Mouse (Mus musculus) hindbrain, embryonic 13.5 days (tissue): ENCODE data around the gene H2-M5. TPM values are rescaled to one million over a fixed set of nuclear protein-coding genes. Genes with fewer than 3 reads are reported as not detected.
A peak's percentile ranks its signal among the peaks of the same experiment; 100 is the strongest.

Experiments used
- ATAC-seq: fragments of 200-750 bp; cut with Nextera tagmentation; 2 replicates; pipeline ENCODE4 v1.8.0; 2017; ENCODE audit warnings: moderate TSS enrichment; ENCODE audit not compliant: low FRiP score
- H3K27ac ChIP-seq: fragments of 300-500 bp; sonication (generic); 2 replicates; pipeline ENCODE4 v1.5.1; 2015; ENCODE audit warnings: inconsistent platforms, mild to moderate bottlenecking, moderate library complexity
- H3K27me3 ChIP-seq: fragments of 300-500 bp; sonication (generic); 2 replicates; pipeline ENCODE4 v1.6.1; 2015; ENCODE audit warnings: mild to moderate bottlenecking, inconsistent platforms
- H3K36me3 ChIP-seq: fragments of 300-500 bp; sonication (generic); 2 replicates; pipeline ENCODE4 v1.6.1; 2015; ENCODE audit warnings: mild to moderate bottlenecking, inconsistent platforms
- H3K4me1 ChIP-seq: fragments of 300-500 bp; sonication (generic); replicated peaks from 2 replicates; pipeline ENCODE4 v1.6.1; 2015; ENCODE audit warnings: inconsistent platforms
- H3K4me2 ChIP-seq: fragments of 300-500 bp; sonication (generic); 2 replicates; pipeline ENCODE4 v1.6.1; 2015; ENCODE audit warnings: inconsistent platforms, mild to moderate bottlenecking, moderate library complexity
- H3K4me3 ChIP-seq: fragments of 300-500 bp; sonication (generic); 2 replicates; pipeline ENCODE4 v1.5.1; 2015; ENCODE audit warnings: mild to moderate bottlenecking, inconsistent platforms
- H3K9ac ChIP-seq: fragments of 300-500 bp; sonication (generic); 2 replicates; pipeline ENCODE4 v1.6.1; 2015; ENCODE audit warnings: mild to moderate bottlenecking, inconsistent platforms
- H3K9me3 ChIP-seq: fragments of 300-500 bp; sonication (generic); 2 replicates; pipeline ENCODE4 v1.6.1; 2016; ENCODE audit warnings: inconsistent platforms
- WGBS: fragments of 180-500 bp; shearing (Covaris S2); methylation state at CpG from one replicate; pipeline ENCODE4 v1.1.7; 2015; 5-methylcytosine and 5-hydroxymethylcytosine counted together
- polyA plus RNA-seq: library from polyadenylated mRNA; unstranded; fragments of >200 nt; fragmentation: Nextera tagmentation; extraction: Ambion mirVana; gene quantifications from 2 replicates; pipeline ENCODE4 v1.2.1, GENCODE M21; 2015

H2-M5 gene
- polyA plus RNA-seq, 1 experiment from 2014 or later = 2.8 TPM

GRCm38 (mm10) chr17:37009460-37010042 lies 20.2 kb upstream of the H2-M5 start:
- 93% methylated on average over 17 of the region's 17 CpGs for WGBS

GRCm38 (mm10) chr17:37008161-37008560 lies 18.8 kb upstream of the H2-M5 start:
- WGBS = 92% methylated on average over 6 of the region's 6 CpGs
- Histone ChIP-seq H3K36me3 (peaks cover 70% of the 10 kb centered on the region), H3K9me3 (no peaks in the 10 kb centered on the region), H3K9ac (no peak overlapping the region), H3K27ac (no peak overlapping the region), H3K27me3 (no peaks in the 10 kb centered on the region), H3K4me3 (no peak overlapping the region), H3K4me2 (no peak overlapping the region), H3K4me1 (peaks cover 46% of the 10 kb centered on the region)
- ATAC-seq = no peak

More at GRCm38 (mm10) chr17:37009460-37010042, 20.2 kb upstream of the H2-M5 start:
- no peaks in the 10 kb centered on the region for H3K27me3 ChIP-seq
- H3K4me2 ChIP-seq = no peak overlapping the region
- H3K4me1 ChIP-seq = peaks cover 33% of the 10 kb centered on the region
- no peak overlapping the region for H3K9ac ChIP-seq
- no peak overlapping the region for H3K27ac ChIP-seq
- no peak for ATAC-seq
- H3K9me3 ChIP-seq = no peaks in the 10 kb centered on the region
- no peak overlapping the region for H3K4me3 ChIP-seq
- H3K36me3 ChIP-seq = peaks cover 72% of the 10 kb centered on the region

- 22% methylated on average over 4 of the region's 4 CpGs for WGBS
- Histone ChIP-seq H3K36me3 (peaks cover 36% of the 10 kb centered on the region), H3K4me3 (peak overlapping the region; percentile 86), H3K4me2 (peak overlapping the region; percentile 66), H3K9me3 (no peaks in the 10 kb centered on the region), H3K9ac (peak overlapping the region; percentile 96), H3K27ac (peak overlapping the region; percentile 98), H3K4me1 (peaks cover 28% of the 10 kb centered on the region), H3K27me3 (no peaks in the 10 kb centered on the region)
- ATAC-seq = peak; percentile 2; the same call in 1 of the 2 replicates
Measured at GRCm38 (mm10) chr17:37003366-37003765, 14.0 kb upstream of the H2-M5 start.

GRCm38 (mm10) chr17:37002364-37003330 lies 13.3 kb upstream of the H2-M5 start:
- peak; percentile 87 for ATAC-seq
- under 1% methylated on average over 49 of the region's 49 CpGs for WGBS
- H3K4me3 ChIP-seq = peak overlapping the region; percentile 86

GRCm38 (mm10) chr17:37000863-37001262 lies 11.5 kb upstream of the H2-M5 start, which contains the start of gene Zfp57:
Gene Zfp57, plus strand, starts transcription at chr17:37001163.
- Histone ChIP-seq H3K9me3 (no peaks in the 10 kb centered on the region), H3K36me3 (peaks cover 12% of the 10 kb centered on the region), H3K4me1 (peaks cover 20% of the 10 kb centered on the region), H3K4me2 (peak within 1 kb of the TSS; percentile 66), H3K27me3 (no peaks in the 10 kb centered on the region), H3K27ac (peak within 1 kb of the TSS; percentile 98; the same call in 1 of the 2 replicates), H3K4me3 (peak within 1 kb of the TSS; percentile 86), H3K9ac (peak within 1 kb of the TSS; percentile 39; the same call in 1 of the 2 replicates)
- WGBS = 97% methylated on average over 7 of the region's 7 CpGs
- ATAC-seq = no peak

More at GRCm38 (mm10) chr17:37002364-37003330, 13.3 kb upstream of the H2-M5 start:
- Histone ChIP-seq H3K27me3 (no peaks in the 10 kb centered on the region), H3K4me1 (peaks cover 23% of the 10 kb centered on the region), H3K36me3 (peaks cover 28% of the 10 kb centered on the region), H3K4me2 (peak overlapping the region; percentile 66), H3K9me3 (no peaks in the 10 kb centered on the region), H3K9ac (peak overlapping the region; percentile 96), H3K27ac (peak overlapping the region; percentile 98)

GRCm38 (mm10) chr17:36998477-36998876 lies 9.1 kb upstream of the H2-M5 start:
- WGBS = 75% methylated on average over 2 of the region's 2 CpGs
- H3K4me3 ChIP-seq = no peak overlapping the region
- H3K27ac ChIP-seq = no peak overlapping the region
- H3K9me3 ChIP-seq = no peaks in the 10 kb centered on the region
- H3K36me3 ChIP-seq = no peaks in the 10 kb centered on the region
- 0 out of 2 replicates have a peak, but pooled peaks cover 2% of the 10 kb centered on the region for H3K4me1 ChIP-seq
- H3K27me3 ChIP-seq = no peaks in the 10 kb centered on the region
- ATAC-seq = no peak
- H3K4me2 ChIP-seq = no peak overlapping the region
- no peak overlapping the region for H3K9ac ChIP-seq

- no peaks in the 10 kb centered on the region for H3K36me3 ChIP-seq
- H3K4me2 ChIP-seq = no peak overlapping the region
- H3K9ac ChIP-seq = no peak overlapping the region
- no peak overlapping the region for H3K27ac ChIP-seq
- no peaks in the 10 kb centered on the region for H3K9me3 ChIP-seq
- no peaks in the 10 kb centered on the region for H3K27me3 ChIP-seq
- H3K4me3 ChIP-seq = no peak overlapping the region
- peak; percentile 65; the same call in 1 of the 2 replicates for ATAC-seq
- 35% methylated on average over 7 of the region's 7 CpGs for WGBS
- no peaks in the 10 kb centered on the region for H3K4me1 ChIP-seq
Measured at GRCm38 (mm10) chr17:36997033-36997735, 7.8 kb upstream of the H2-M5 start.

GRCm38 (mm10) chr17:36995448-36995847 lies 6.1 kb upstream of the H2-M5 start:
- no peak for ATAC-seq
- Histone ChIP-seq H3K27ac (no peak overlapping the region), H3K9me3 (no peaks in the 10 kb centered on the region), H3K4me3 (no peak overlapping the region), H3K4me2 (no peak overlapping the region), H3K27me3 (peaks cover 7% of the 10 kb centered on the region; the same call in 1 of the 2 replicates), H3K9ac (no peak overlapping the region), H3K4me1 (no peaks in the 10 kb centered on the region), H3K36me3 (no peaks in the 10 kb centered on the region)
- 51% methylated on average over 3 of the region's 3 CpGs for WGBS

GRCm38 (mm10) chr17:36994528-36994927 lies 5.2 kb upstream of the H2-M5 start:
- Histone ChIP-seq H3K36me3 (no peaks in the 10 kb centered on the region), H3K4me2 (no peak overlapping the region), H3K9ac (no peak overlapping the region), H3K4me3 (no peak overlapping the region), H3K4me1 (no peaks in the 10 kb centered on the region), H3K9me3 (no peaks in the 10 kb centered on the region), H3K27ac (no peak overlapping the region), H3K27me3 (peaks cover 11% of the 10 kb centered on the region)
- no peak for ATAC-seq
- WGBS = 90% methylated on average over 2 of the region's 2 CpGs

GRCm38 (mm10) chr17:36993770-36994325 lies 4.5 kb upstream of the H2-M5 start:
- ATAC-seq = no peak
- peaks cover 17% of the 10 kb centered on the region for H3K27me3 ChIP-seq
- no peaks in the 10 kb centered on the region for H3K36me3 ChIP-seq
- H3K9ac ChIP-seq = no peak overlapping the region
- no peak overlapping the region for H3K4me3 ChIP-seq
- H3K4me1 ChIP-seq = no peaks in the 10 kb centered on the region
- H3K9me3 ChIP-seq = no peaks in the 10 kb centered on the region
- no peak overlapping the region for H3K27ac ChIP-seq
- WGBS = 91% methylated on average over 4 of the region's 4 CpGs
- H3K4me2 ChIP-seq = no peak overlapping the region

- no peak overlapping the region for H3K9ac ChIP-seq
- no peak for ATAC-seq
- H3K4me3 ChIP-seq = no peak overlapping the region
Measured at GRCm38 (mm10) chr17:36992336-36993104, 3.2 kb upstream of the H2-M5 start.

More at GRCm38 (mm10) chr17:36992336-36993104, 3.2 kb upstream of the H2-M5 start:
- Histone ChIP-seq H3K4me2 (no peak overlapping the region), H3K4me1 (no peaks in the 10 kb centered on the region; the same call in 1 of the 2 replicates), H3K27ac (no peak overlapping the region), H3K27me3 (peaks cover 31% of the 10 kb centered on the region), H3K9me3 (no peaks in the 10 kb centered on the region), H3K36me3 (no peaks in the 10 kb centered on the region)
- WGBS = 78% methylated on average over 3 of the region's 3 CpGs
